Mouse (Mus musculus) Muller cell, postnatal 12 days (primary cell): ENCODE measurements at regions not wholly inside any gene's neighbourhood (a gene's known extent, or its start where the extent isn't known, plus 50 kb on each side); places are given as distances from the start of the nearest gene placed in this dataset.
"Not testable (repeated sequence)": the region's sequence is repeated elsewhere in the genome, so short reads cannot be mapped to it uniquely, and the experiment has no call there.

Source experiments
- DNase-seq: peaks from one replicate; pipeline ENCODE4 v3.0.0-alpha.2; 2015; ENCODE audit errors: inconsistent ontology term

GRCm38 (mm10) chr16:31553361-31554146 lies 109.7 kb upstream of the Dlg1 start:
- DNase-seq, result no peak

GRCm38 (mm10) chr16:31560426-31560825 lies 102.8 kb upstream of the Dlg1 start:
- no peak for DNase-seq

GRCm38 (mm10) chr16:31564926-31565325 lies 98.3 kb upstream of the Dlg1 start:
- no peak for DNase-seq

GRCm38 (mm10) chr16:31568316-31568715 lies 94.9 kb upstream of the Dlg1 start:
- DNase-seq, result no peak

- DNase-seq, result no peak
Measured at GRCm38 (mm10) chr16:31569871-31570270, 93.4 kb upstream of the Dlg1 start.

GRCm38 (mm10) chr16:31570311-31571139 lies 92.7 kb upstream of the Dlg1 start:
- peak; percentile 52 for DNase-seq

GRCm38 (mm10) chr16:31573833-31574232 lies 89.4 kb upstream of the Dlg1 start:
- DNase-seq, result not testable (repeated sequence)

- DNase-seq, result not testable (repeated sequence)
Measured at GRCm38 (mm10) chr16:31575646-31576045, 87.6 kb upstream of the Dlg1 start.

GRCm38 (mm10) chr16:31576422-31576821 lies 86.8 kb upstream of the Dlg1 start:
- no peak for DNase-seq

GRCm38 (mm10) chr16:31577347-31577746 lies 85.9 kb upstream of the Dlg1 start:
- DNase-seq, result no peak

- DNase-seq, result no peak
Measured at GRCm38 (mm10) chr16:31579318-31579717, 83.9 kb upstream of the Dlg1 start.

- DNase-seq, result no peak
Measured at GRCm38 (mm10) chr16:31580779-31581178, 82.5 kb upstream of the Dlg1 start.

- no peak for DNase-seq
Measured at GRCm38 (mm10) chr16:31582885-31583284, 80.4 kb upstream of the Dlg1 start.

GRCm38 (mm10) chr16:31583627-31584026 lies 79.6 kb upstream of the Dlg1 start:
- DNase-seq, result no peak

- no peak for DNase-seq
Measured at GRCm38 (mm10) chr16:31584216-31584823, 78.9 kb upstream of the Dlg1 start.

- no peak for DNase-seq
Measured at GRCm38 (mm10) chr16:31587036-31587435, 76.2 kb upstream of the Dlg1 start.

GRCm38 (mm10) chr16:31589576-31589975 lies 73.7 kb upstream of the Dlg1 start:
- no peak for DNase-seq

- no peak for DNase-seq
Measured at GRCm38 (mm10) chr16:31591565-31591964, 71.7 kb upstream of the Dlg1 start.

GRCm38 (mm10) chr16:31592014-31592871 lies 71.0 kb upstream of the Dlg1 start:
- DNase-seq, result peak; percentile 96

- DNase-seq, result peak; percentile 96
Measured at GRCm38 (mm10) chr16:31592973-31593683, 70.1 kb upstream of the Dlg1 start.

GRCm38 (mm10) chr16:31597965-31598364 lies 65.3 kb upstream of the Dlg1 start:
- no peak for DNase-seq
